ENCODE assay signal across 11 mouse cellular contexts in genomic region chr15:83772460-83772859, GRCm38 (mm10). TPM values are rescaled to one million over a fixed set of nuclear protein-coding genes. Genes with fewer than 3 reads are reported as not detected.
DNase-seq lines count a peak whose midpoint lies in the region; ATAC-seq lines count a peak whose summit lies in the region.
"Had no signal": no experiment of that assay in that cellular context is flagged by ENCODE, and none has a peak within 500 bp of the region (broad histone marks: within the 10 kb centered on the region; RNA-seq: fewer than 3 reads in every experiment).

No protein-coding gene starts in this region.

- H3K27ac ChIP-seq in lung, embryonic 15.5 days = no peak overlapping the region
- H3K27ac ChIP-seq in intestine, embryonic 16.5 days (ENCODE audit: low read length) = no peak overlapping the region
- H3K27ac ChIP-seq: embryonic facial prominence, embryonic 13.5 days; kidney, postnatal 0 days had no signal

- H3K4me3 ChIP-seq in lung, embryonic 15.5 days = no peak overlapping the region
- H3K4me3 ChIP-seq in intestine, embryonic 16.5 days (ENCODE audit: low read length) = no peak overlapping the region
- H3K4me3 ChIP-seq: embryonic facial prominence, embryonic 13.5 days; megakaryocyte, embryonic 14.5 days had no signal

- WGBS in lung, embryonic 15.5 days = 39% methylated on average over 5 of the region's 5 CpGs
- WGBS in intestine, embryonic 16.5 days = 64% methylated on average over 5 of the region's 5 CpGs

- H3K4me2 ChIP-seq in lung, embryonic 15.5 days = no peak overlapping the region
- H3K4me2 ChIP-seq in intestine, embryonic 16.5 days (ENCODE audit: low read depth, low read length) = no peak overlapping the region
- H3K4me2 ChIP-seq: embryonic facial prominence, embryonic 13.5 days had no signal

- intact Hi-C loops in left cerebral cortex, postnatal 4 days (cut with DNase I) = no loop called here
- intact Hi-C loops in gastrocnemius, postnatal 14 days (cut with DNase I; ENCODE audit: low total_unique reads) = no loop called here

- no peaks in the 10 kb centered on the region for H3K36me3 ChIP-seq in lung, embryonic 15.5 days
- no peaks in the 10 kb centered on the region for H3K36me3 ChIP-seq in intestine, embryonic 16.5 days (ENCODE audit: control insufficient read depth, insufficient read depth, low read length)
- H3K36me3 ChIP-seq: embryonic facial prominence, embryonic 13.5 days had no signal

- 0 out of 2 replicates have a peak, but pooled peaks have one; percentile 19 for ATAC-seq in lung, embryonic 15.5 days (ENCODE audit: borderline replicate concordance, extremely low read depth, low FRiP score, low TSS enrichment)
- no peak for ATAC-seq in intestine, embryonic 16.5 days

- peaks cover 29% of the 10 kb centered on the region for H3K27me3 ChIP-seq in lung, embryonic 15.5 days
- peaks cover 3% of the 10 kb centered on the region; the same call in 1 of the 2 replicates for H3K27me3 ChIP-seq in intestine, embryonic 16.5 days (replicated peaks; ENCODE audit: control insufficient read depth, insufficient read depth, low read length)

- peak; percentile 22 for DNase-seq in cerebellum, adult 9-10 months
- no peak for DNase-seq in cerebellum, adult 8-10 months
- peak; percentile 72 for DNase-seq in left cerebral cortex, postnatal 4 days
- no peak for DNase-seq in left cerebral cortex, adult 9 months (ENCODE audit: low spot score in 2 of 2)
- DNase-seq in gastrocnemius, postnatal 14 days = peak; percentile 69
- no peak for DNase-seq in urinary bladder, adult 18-20 months (ENCODE audit: low spot score in 2 of 2)

- H3K4me1 ChIP-seq in lung, embryonic 15.5 days = no peaks in the 10 kb centered on the region
- no peaks in the 10 kb centered on the region for H3K4me1 ChIP-seq in intestine, embryonic 16.5 days (ENCODE audit: control insufficient read depth, insufficient read depth, low read length)
- H3K4me1 ChIP-seq: embryonic facial prominence, embryonic 13.5 days; megakaryocyte, embryonic 14.5 days had no signal

- H3K9ac ChIP-seq in lung, embryonic 15.5 days = no peak overlapping the region
- no peak overlapping the region for H3K9ac ChIP-seq in intestine, embryonic 16.5 days (ENCODE audit: low read depth, low read length)
- H3K9ac ChIP-seq: embryonic facial prominence, embryonic 13.5 days had no signal

- H3K9me3 ChIP-seq in lung, embryonic 15.5 days = no peaks in the 10 kb centered on the region
- no peaks in the 10 kb centered on the region for H3K9me3 ChIP-seq in intestine, embryonic 16.5 days (ENCODE audit: control insufficient read depth, low read length)
- H3K9me3 ChIP-seq: embryonic facial prominence, embryonic 13.5 days; megakaryocyte, embryonic 14.5 days had no signal

RNA-seq across cellular contexts. Expression of gene Mpped1, which starts 6.8 kb away (rescaled TPM):
- 100 to 1,000 TPM; 444 to 539 TPM for total RNA-seq in left cerebral cortex, postnatal 4 days (2021)
- total RNA-seq in gastrocnemius, postnatal 14 days (2021) = not detected
- polyA plus RNA-seq in lung, embryonic 15.5 days (2015; fragmentation: Nextera tagmentation; extraction: Ambion mirVana) = 0.61 and 0.74 TPM in 2 replicates
- 0.21 and 0.22 TPM in 2 replicates for polyA plus RNA-seq in intestine, embryonic 16.5 days (2015; fragmentation: Nextera tagmentation; extraction: Ambion mirVana)

RNA-seq across cellular contexts. Expression of gene Scube1, which starts 47.6 kb away (rescaled TPM):
- 10 to 100 TPM; 61.6 to 73.2 TPM for total RNA-seq in left cerebral cortex, postnatal 4 days (2021)
- total RNA-seq in gastrocnemius, postnatal 14 days (2021) = 1 to 10 TPM; 1.2 to 1.7 TPM
- polyA plus RNA-seq in lung, embryonic 15.5 days (2015; fragmentation: Nextera tagmentation; extraction: Ambion mirVana) = 4.2 and 4.6 TPM in 2 replicates
- 3.6 and 4.1 TPM in 2 replicates for polyA plus RNA-seq in intestine, embryonic 16.5 days (2015; fragmentation: Nextera tagmentation; extraction: Ambion mirVana)

Comparison
In these comparisons a context has a peak if more than half of its experiments do, and no peak if none do; other contexts are left out.
1. DNase-seq: peak in cerebellum, adult 9-10 months (single experiment), left cerebral cortex, postnatal 4 days (single experiment) and gastrocnemius, postnatal 14 days (single experiment); none in cerebellum, adult 8-10 months (single experiment), left cerebral cortex, adult 9 months (0 of 2) and urinary bladder, adult 18-20 months (0 of 2).
2. RNA of gene Mpped1, which starts 6.8 kb away (total RNA-seq): 444 to 539 TPM in left cerebral cortex, postnatal 4 days; not detected in gastrocnemius, postnatal 14 days; every median in the first group is over 100 times any median in the second.
3. RNA of gene Scube1, which starts 47.6 kb away (total RNA-seq): 61.6 to 73.2 TPM in left cerebral cortex, postnatal 4 days; 1.2 to 1.7 TPM in gastrocnemius, postnatal 14 days; every median in the first group is over 10 times any median in the second.